22 mouse cellular contexts compared by ENCODE assay signal in genomic region chr3:99331086-99331485, GRCm38 (mm10).
DNase-seq lines count a peak whose midpoint lies in the region; ATAC-seq lines count a peak whose summit lies in the region.
"Had no signal": no experiment of that assay in that cellular context is flagged by ENCODE, and none has a peak within 500 bp of the region (broad histone marks: within the 10 kb centered on the region; RNA-seq: fewer than 3 reads in every experiment).

No protein-coding gene starts in this region.

- no peak overlapping the region; the same call in 1 of the 2 replicates for H3K27ac ChIP-seq in embryonic facial prominence, embryonic 14.5 days (replicated peaks; ENCODE audit: low read depth, low read length)
- H3K27ac ChIP-seq in embryonic facial prominence, embryonic 10.5 days (replicated peaks) = no peak overlapping the region
- no peak overlapping the region; the same call in 1 of the 2 replicates for H3K27ac ChIP-seq in embryonic facial prominence, embryonic 15.5 days (replicated peaks)

- no peaks in the 10 kb centered on the region; the same call in 1 of the 2 replicates for H3K4me1 ChIP-seq in embryonic facial prominence, embryonic 14.5 days (ENCODE audit: control insufficient read depth, insufficient read depth, low read length)
- H3K4me1 ChIP-seq in embryonic facial prominence, embryonic 10.5 days = 0 out of 2 replicates have a peak, but pooled peaks cover under 1% of the 10 kb centered on the region
- peaks cover 5% of the 10 kb centered on the region; the same call in 1 of the 2 replicates for H3K4me1 ChIP-seq in embryonic facial prominence, embryonic 15.5 days

- no peak for ATAC-seq in embryonic facial prominence, embryonic 14.5 days (ENCODE audit: low read depth)
- ATAC-seq in embryonic facial prominence, embryonic 15.5 days (ENCODE audit: insufficient number of reproducible peaks, low FRiP score, low TSS enrichment, low read depth) = peak; percentile 63; the same call in 1 of the 2 replicates
- ATAC-seq: activated CD4-positive, CD25-positive, alpha-beta regulatory T cell, adult 4 months; CD4-positive, CD25-positive, alpha-beta regulatory T cell, adult 4 months; Patski had no signal

- no peak overlapping the region for H3K9ac ChIP-seq in embryonic facial prominence, embryonic 14.5 days (ENCODE audit: low read depth, low read length)
- H3K9ac ChIP-seq in embryonic facial prominence, embryonic 15.5 days = no peak overlapping the region

- no peak overlapping the region for H3K4me3 ChIP-seq in embryonic facial prominence, embryonic 14.5 days (ENCODE audit: low read depth, low read length)
- H3K4me3 ChIP-seq in embryonic facial prominence, embryonic 10.5 days = no peak overlapping the region
- H3K4me3 ChIP-seq in embryonic facial prominence, embryonic 15.5 days (replicated peaks) = no peak overlapping the region

- H3K36me3 ChIP-seq in embryonic facial prominence, embryonic 14.5 days (ENCODE audit: control insufficient read depth, insufficient read depth, low read length) = 0 out of 2 replicates have a peak, but pooled peaks cover 8% of the 10 kb centered on the region
- H3K36me3 ChIP-seq in embryonic facial prominence, embryonic 10.5 days (replicated peaks) = no peaks in the 10 kb centered on the region
- no peaks in the 10 kb centered on the region for H3K36me3 ChIP-seq in embryonic facial prominence, embryonic 15.5 days
- H3K36me3 ChIP-seq: G1E had no signal

- no peaks in the 10 kb centered on the region for H3K9me3 ChIP-seq in embryonic facial prominence, embryonic 14.5 days (ENCODE audit: control insufficient read depth, low read length)
- no peaks in the 10 kb centered on the region for H3K9me3 ChIP-seq in embryonic facial prominence, embryonic 10.5 days
- H3K9me3 ChIP-seq in embryonic facial prominence, embryonic 15.5 days (replicated peaks) = no peaks in the 10 kb centered on the region

- H3K27me3 ChIP-seq in embryonic facial prominence, embryonic 14.5 days (replicated peaks; ENCODE audit: control insufficient read depth, insufficient read depth, low read length) = no peaks in the 10 kb centered on the region
- no peaks in the 10 kb centered on the region for H3K27me3 ChIP-seq in embryonic facial prominence, embryonic 10.5 days (replicated peaks; ENCODE audit: low read depth, poor library complexity, severe bottlenecking)
- no peaks in the 10 kb centered on the region for H3K27me3 ChIP-seq in embryonic facial prominence, embryonic 15.5 days
- H3K27me3 ChIP-seq: CH12.LX, Patski had no signal

- H3K4me2 ChIP-seq in embryonic facial prominence, embryonic 14.5 days (ENCODE audit: low read depth, low read length) = no peak overlapping the region
- no peak overlapping the region for H3K4me2 ChIP-seq in embryonic facial prominence, embryonic 15.5 days (replicated peaks)

- peak; percentile 68 for DNase-seq in embryonic facial prominence, embryonic 14.5 days (ENCODE audit: low spot score)
- DNase-seq in embryonic facial prominence, embryonic 10.5 days (ENCODE audit: low spot score) = no peak
- peak; percentile 51 for DNase-seq in NIH3T3 (ENCODE audit: low read depth)
- no peak for DNase-seq in kidney, adult 9 months
- DNase-seq in gastrocnemius, adult 18-20 months (ENCODE audit: low spot score) = no peak
- DNase-seq: adrenal gland, adult 2 months; adrenal gland, adult 8-10 months; adrenal gland, postnatal 10 days; adrenal gland, postnatal 14 days; adrenal gland, postnatal 25 days; adrenal gland, postnatal 36 days; B cell, adult 2 months; cerebellum, adult 11 months; cerebellum, adult 11-12 months; cerebellum, adult 18-20 months; cerebellum, adult 2 months had no signal

- 57% methylated on average over 8 of the region's 8 CpGs for WGBS in embryonic facial prominence, embryonic 14.5 days
- 87% methylated on average over 8 of the region's 8 CpGs for WGBS in embryonic facial prominence, embryonic 10.5 days
- 39% methylated on average over 8 of the region's 8 CpGs for WGBS in embryonic facial prominence, embryonic 15.5 days

Comparison
In these comparisons a context has a peak if more than half of its experiments do, and no peak if none do; other contexts are left out.
1. DNase-seq: peak in embryonic facial prominence, embryonic 14.5 days (single experiment) and NIH3T3 (single experiment); none in embryonic facial prominence, embryonic 10.5 days (single experiment), kidney, adult 9 months (single experiment) and gastrocnemius, adult 18-20 months (single experiment).